Mouse (Mus musculus): ENCODE results near the gene Aqp1.

GRCm38 (mm10) chr6:55313893-55314292 lies 22.3 kb upstream of the Aqp1 start:
- TF ChIP-seq CTCF (IDR thresholded peaks at IDR 0.05; ENCODE audit: borderline replicate concordance, insufficient read depth, low read depth, low read length) (no peak), POLR2A (IDR thresholded peaks at IDR 0.05; ENCODE audit: borderline replicate concordance, insufficient read depth, low read length) (no peak)
